ENCODE assay signal across 24 mouse cellular contexts in genomic region chr9:50890494-50891090, GRCm38 (mm10). TPM values are rescaled to one million over a fixed set of nuclear protein-coding genes. Genes with fewer than 3 reads are reported as not detected.
DNase-seq lines count a peak whose midpoint lies in the region; ATAC-seq lines count a peak whose summit lies in the region.
"Had no signal": no experiment of that assay in that cellular context is flagged by ENCODE, and none has a peak within 500 bp of the region (broad histone marks: within the 10 kb centered on the region; RNA-seq: fewer than 3 reads in every experiment).

No protein-coding gene starts in this region.

- ATAC-seq in midbrain, embryonic 11.5 days (ENCODE audit: low FRiP score): no peak
- ATAC-seq: forebrain, embryonic 14.5 days; forebrain, embryonic 16.5 days had no signal

- no peak overlapping the region for H3K9ac ChIP-seq in midbrain, embryonic 11.5 days (ENCODE audit: low read length)
- H3K9ac ChIP-seq: embryonic facial prominence, embryonic 13.5 days; embryonic facial prominence, embryonic 15.5 days; forebrain, embryonic 12.5 days had no signal

- H3K9me3 ChIP-seq in midbrain, embryonic 11.5 days (ENCODE audit: control insufficient read depth, low read length): no peaks in the 10 kb centered on the region
- H3K9me3 ChIP-seq in midbrain, embryonic 10.5 days (replicated peaks): no peaks in the 10 kb centered on the region
- H3K9me3 ChIP-seq: embryonic facial prominence, embryonic 13.5 days; embryonic facial prominence, embryonic 15.5 days; forebrain, embryonic 10.5 days; forebrain, embryonic 12.5 days had no signal

- no peaks in the 10 kb centered on the region for H3K27me3 ChIP-seq in midbrain, embryonic 11.5 days (ENCODE audit: control insufficient read depth, insufficient read depth, low read length)
- H3K27me3 ChIP-seq in midbrain, embryonic 10.5 days (ENCODE audit: low read depth, poor library complexity, severe bottlenecking): no peaks in the 10 kb centered on the region
- H3K27me3 ChIP-seq: embryonic facial prominence, embryonic 13.5 days; embryonic facial prominence, embryonic 15.5 days; forebrain, embryonic 12.5 days had no signal

- peaks cover 4% of the 10 kb centered on the region; the same call in 1 of the 2 replicates for H3K4me1 ChIP-seq in midbrain, embryonic 11.5 days (ENCODE audit: control insufficient read depth, insufficient read depth, low read length)
- H3K4me1 ChIP-seq in midbrain, embryonic 10.5 days: peaks cover 36% of the 10 kb centered on the region

- DNase-seq in gastrocnemius, adult 18-20 months (ENCODE audit: low spot score): peak; percentile 40
- DNase-seq in gastrocnemius, postnatal 4 days (ENCODE audit: low spot score in 2 of 2): no peak
- peak; percentile 42 for DNase-seq in gastrocnemius, postnatal 25 days
- DNase-seq in gastrocnemius, postnatal 14 days: no peak
- peak; percentile 33 for DNase-seq in midbrain, embryonic 11.5 days (ENCODE audit: low spot score, missing footprints)
- DNase-seq in midbrain, embryonic 10.5 days (ENCODE audit: low spot score): no peak
- DNase-seq in skeletal muscle tissue, adult 2 months (ENCODE audit: low read depth, low spot score): peak; percentile 52
- no peak for DNase-seq in cerebellum, adult 11 months
- DNase-seq: adrenal gland, adult 2 months; adrenal gland, postnatal 10 days; adrenal gland, postnatal 25 days; cerebellum, adult 18-20 months; cerebellum, adult 8-10 months; cerebellum, adult 9-11 months; cerebellum, postnatal 14 days; cerebellum, postnatal 36 days; embryo, embryonic 11 days had no signal

- H3K36me3 ChIP-seq in midbrain, embryonic 11.5 days (ENCODE audit: control insufficient read depth, insufficient read depth, low read length): no peaks in the 10 kb centered on the region
- H3K36me3 ChIP-seq in midbrain, embryonic 10.5 days: peaks cover 43% of the 10 kb centered on the region

- no peak overlapping the region for H3K4me3 ChIP-seq in midbrain, embryonic 11.5 days (ENCODE audit: low read depth, low read length)
- H3K4me3 ChIP-seq in midbrain, embryonic 10.5 days: no peak overlapping the region
- H3K4me3 ChIP-seq: embryonic facial prominence, embryonic 13.5 days; embryonic facial prominence, embryonic 15.5 days; erythroblast, embryonic 14.5 days; forebrain, embryonic 10.5 days; forebrain, embryonic 12.5 days had no signal

- no peak overlapping the region for H3K4me2 ChIP-seq in midbrain, embryonic 11.5 days
- H3K4me2 ChIP-seq: embryonic facial prominence, embryonic 13.5 days; embryonic facial prominence, embryonic 15.5 days; forebrain, embryonic 12.5 days had no signal

- intact Hi-C loops in gastrocnemius, postnatal 14 days (cut with DNase I; ENCODE audit: low total_unique reads): no loop called here

- 85% methylated on average over 3 of the region's 3 CpGs for whole genome bisulfite sequencing in midbrain, embryonic 11.5 days
- WGBS in midbrain, embryonic 10.5 days: 78% methylated on average over 3 of the region's 3 CpGs

- no peak overlapping the region for H3K27ac ChIP-seq in midbrain, embryonic 11.5 days (ENCODE audit: low read depth, low read length)
- no peak overlapping the region for H3K27ac ChIP-seq in midbrain, embryonic 10.5 days (replicated peaks)
- H3K27ac ChIP-seq: embryonic facial prominence, embryonic 13.5 days; embryonic facial prominence, embryonic 15.5 days; forebrain, embryonic 10.5 days; forebrain, embryonic 12.5 days had no signal

RNA-seq across cellular contexts. Expression of gene Ppp2r1b, which starts 45.5 kb away (rescaled TPM):
- total RNA-seq in gastrocnemius, adult 18-20 months (2021): 1 to 10 TPM; 4.3 to 5.4 TPM
- total RNA-seq in gastrocnemius, postnatal 4 days (2021): 10 to 100 TPM; 16.8 to 17.7 TPM
- total RNA-seq in gastrocnemius, postnatal 25 days (2021): 1 to 10 TPM; 5.0 to 7.9 TPM
- total RNA-seq in gastrocnemius, postnatal 14 days (2021): 1 to 10 TPM; 5.5 to 5.8 TPM
- polyA plus RNA-seq in midbrain, embryonic 11.5 days (2014; fragmentation: Nextera tagmentation; extraction: Ambion mirVana): 114 and 126 TPM in 2 replicates
- polyA plus RNA-seq in midbrain, embryonic 10.5 days (2016; fragmentation: Nextera tagmentation; extraction: Ambion mirVana): 143 and 160 TPM in 2 replicates

Comparison
In these comparisons a context has a peak if more than half of its experiments do, and no peak if none do; other contexts are left out.
1. DNase-seq: peak in gastrocnemius, adult 18-20 months (single experiment), gastrocnemius, postnatal 25 days (single experiment), midbrain, embryonic 11.5 days (single experiment) and skeletal muscle tissue, adult 2 months (single experiment); none in gastrocnemius, postnatal 4 days (0 of 2), gastrocnemius, postnatal 14 days (single experiment), midbrain, embryonic 10.5 days (single experiment) and cerebellum, adult 11 months (single experiment).